8 mouse cellular contexts compared by ENCODE assay signal in the genomic region with DNA sequence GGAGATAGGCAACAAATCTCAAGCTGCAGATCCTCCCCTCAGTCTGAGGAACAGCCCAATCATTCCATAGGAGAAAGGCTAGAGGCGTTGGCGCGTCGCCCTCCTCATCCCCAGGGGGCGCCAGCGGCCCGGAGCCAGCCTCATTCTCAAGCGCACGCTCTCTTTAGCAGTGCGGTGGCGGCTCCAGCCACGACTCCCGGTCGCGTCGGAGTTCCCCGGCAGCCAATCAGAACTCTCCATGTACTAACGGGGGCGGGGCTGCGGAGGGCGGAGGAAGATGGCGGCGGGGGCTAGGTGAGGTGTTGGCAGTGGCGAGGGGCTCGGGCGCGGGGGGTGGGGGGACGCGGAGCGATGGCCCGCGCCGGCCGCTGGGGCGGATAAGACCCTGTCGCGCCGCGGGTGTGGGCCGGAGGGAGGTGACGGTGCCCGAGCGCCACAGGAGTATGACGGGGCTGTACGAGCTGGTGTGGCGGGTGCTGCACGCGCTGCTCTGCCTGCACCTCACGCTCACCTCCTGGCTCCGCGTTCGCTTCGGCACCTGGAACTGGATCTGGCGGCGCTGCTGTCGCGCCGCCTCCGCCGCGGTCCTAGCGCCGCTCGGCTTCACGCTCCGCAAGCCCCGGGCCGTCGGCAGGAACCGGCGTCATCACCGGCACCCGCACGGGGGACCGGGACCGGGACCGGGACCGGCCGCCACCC. TPM values are rescaled to one million over a fixed set of nuclear protein-coding genes. Genes with fewer than 3 reads are reported as not detected.
DNase-seq lines count a peak whose midpoint lies in the region; ATAC-seq and TF ChIP-seq lines count a peak whose summit lies in the region.

A gene (plus strand): TSS at position 249 of the 699 bp plus-strand sequence.

- H3K4me3 ChIP-seq in CH12.LX (replicated peaks in 1 of 3; ENCODE audit: low read depth in 2 of 3, low read length in 2 of 3, poor library complexity in 1 of 3) = peak within 1 kb of the TSS; percentile 86 to 99 (median 92)
- peak within 1 kb of the TSS; percentile 95 for H3K4me3 ChIP-seq in forebrain, embryonic 12.5 days (replicated peaks)
- peak within 1 kb of the TSS; percentile 95 for H3K4me3 ChIP-seq in heart, postnatal 0 days (ENCODE audit: low read depth, low read length)
- H3K4me3 ChIP-seq in liver, embryonic 16.5 days (ENCODE audit: low read depth, low read length) = peak within 1 kb of the TSS; percentile 83
- H3K4me3 ChIP-seq in neural tube, embryonic 13.5 days = peak within 1 kb of the TSS; percentile 88
- H3K4me3 ChIP-seq in testis, adult 2 months (ENCODE audit: control insufficient read depth, low read depth, low read length) = peak within 1 kb of the TSS; percentile 97

- 0 out of 2 replicates have a peak within 1 kb of the TSS, but pooled peaks have one; percentile 31 for H3K27ac ChIP-seq in CH12.LX (ENCODE audit: insufficient read depth, low read depth)
- H3K27ac ChIP-seq in forebrain, embryonic 12.5 days = peak within 1 kb of the TSS; percentile 93
- peak within 1 kb of the TSS; percentile 94 for H3K27ac ChIP-seq in heart, postnatal 0 days (ENCODE audit: low read depth)
- peak within 1 kb of the TSS; percentile 73 for H3K27ac ChIP-seq in liver, embryonic 16.5 days (ENCODE audit: low read length)
- peak within 1 kb of the TSS; percentile 96 for H3K27ac ChIP-seq in neural tube, embryonic 13.5 days (replicated peaks)
- H3K27ac ChIP-seq in testis, adult 2 months (ENCODE audit: control insufficient read depth, insufficient read depth, low read depth, low read length) = peak within 1 kb of the TSS; percentile 91

- peaks cover 31% of the 10 kb centered on the region for H3K79me2 ChIP-seq in CH12.LX (replicated peaks; ENCODE audit: control insufficient read depth, extremely low read depth, insufficient read depth, poor library complexity, severe bottlenecking)

- DNase-seq in CH12.LX (ENCODE audit: extremely low read depth) = peak; percentile 96
- DNase-seq in c-Kit-positive CD71-positive TER-119-negative erythroid progenitor cells, embryonic 14.5 days (ENCODE audit: low read depth) = peak; percentile 92
- DNase-seq in heart, postnatal 0 days (ENCODE audit: low spot score) = peak; percentile 99
- peak; percentile 97 to 98 for DNase-seq in kidney, postnatal 4 days

- TF ChIP-seq EP300 in CH12.LX (IDR thresholded peaks at IDR 0.05; ENCODE audit: low read length) = no peak
- peak; percentile 29; the same call in 1 of the 2 replicates for TF ChIP-seq EP300 in heart, postnatal 0 days (IDR thresholded peaks at IDR 0.05; ENCODE audit: low read depth)

- peak within 1 kb of the TSS; percentile 77 for H3K9ac ChIP-seq in CH12.LX (ENCODE audit: insufficient read depth, low read depth)
- peak within 1 kb of the TSS; percentile 91 for H3K9ac ChIP-seq in forebrain, embryonic 12.5 days
- peak within 1 kb of the TSS; percentile 88 for H3K9ac ChIP-seq in heart, postnatal 0 days (replicated peaks; ENCODE audit: low read depth, low read length)
- peak within 1 kb of the TSS; percentile 79 for H3K9ac ChIP-seq in liver, embryonic 16.5 days (ENCODE audit: low read depth, low read length)
- peak within 1 kb of the TSS; percentile 91 for H3K9ac ChIP-seq in neural tube, embryonic 13.5 days

- peak within 1 kb of the TSS; percentile 99 for H3K4me2 ChIP-seq in CH12.LX (ENCODE audit: insufficient read depth, low read depth, poor library complexity, severe bottlenecking)
- H3K4me2 ChIP-seq in forebrain, embryonic 12.5 days = peak within 1 kb of the TSS; percentile 76
- peak within 1 kb of the TSS; percentile 68 for H3K4me2 ChIP-seq in heart, postnatal 0 days (ENCODE audit: low read depth, low read length)
- H3K4me2 ChIP-seq in liver, embryonic 16.5 days (ENCODE audit: low read depth, low read length) = peak within 1 kb of the TSS; percentile 87
- peak within 1 kb of the TSS; percentile 82 for H3K4me2 ChIP-seq in neural tube, embryonic 13.5 days

- peak; percentile 83 for TF ChIP-seq POLR2A in CH12.LX (IDR thresholded peaks at IDR 0.05; ENCODE audit: low read depth, low read length)
- peak; percentile 69 for TF ChIP-seq POLR2A in testis, adult 2 months (IDR thresholded peaks at IDR 0.05; ENCODE audit: control insufficient read depth, low read depth, low read length)

- H3K36me3 ChIP-seq in CH12.LX (replicated peaks in 1 of 2; ENCODE audit: control insufficient read depth in 1 of 2, insufficient read depth in 1 of 2, low read length in 1 of 2) = peaks cover 0 to 19% of the 10 kb centered on the region in 2 experiments
- H3K36me3 ChIP-seq in forebrain, embryonic 12.5 days (replicated peaks) = no peaks in the 10 kb centered on the region
- H3K36me3 ChIP-seq in heart, postnatal 0 days (replicated peaks; ENCODE audit: control insufficient read depth, insufficient read depth, low read length) = no peaks in the 10 kb centered on the region
- H3K36me3 ChIP-seq in liver, embryonic 16.5 days (ENCODE audit: control insufficient read depth, insufficient read depth) = no peaks in the 10 kb centered on the region
- H3K36me3 ChIP-seq in neural tube, embryonic 13.5 days = no peaks in the 10 kb centered on the region
- H3K36me3 ChIP-seq in testis, adult 2 months (ENCODE audit: control insufficient read depth, insufficient read depth, low read length) = no peaks in the 10 kb centered on the region

- no peaks in the 10 kb centered on the region for H3K9me3 ChIP-seq in CH12.LX (replicated peaks; ENCODE audit: low read length)
- H3K9me3 ChIP-seq in forebrain, embryonic 12.5 days = no peaks in the 10 kb centered on the region
- no peaks in the 10 kb centered on the region for H3K9me3 ChIP-seq in heart, postnatal 0 days (replicated peaks; ENCODE audit: control insufficient read depth, low read length)
- H3K9me3 ChIP-seq in liver, embryonic 16.5 days (replicated peaks; ENCODE audit: control insufficient read depth, low read length) = no peaks in the 10 kb centered on the region
- H3K9me3 ChIP-seq in neural tube, embryonic 13.5 days = no peaks in the 10 kb centered on the region

- in situ Hi-C loops in CH12.LX (cut with MboI; ENCODE audit: low pct_ligation_motif_present, low pct_unique_long_range_greater_than_20kb, low sequenced_read_pairs) = no loop called here

- WGBS in forebrain, embryonic 12.5 days = under 1% methylated on average over 76 of the region's 79 CpGs
- under 1% methylated on average over 68 of the region's 79 CpGs for WGBS in heart, postnatal 0 days
- under 1% methylated on average over 73 of the region's 79 CpGs for WGBS in liver, embryonic 16.5 days (ENCODE audit: insufficient replicate concordance)
- under 1% methylated on average over 66 of the region's 79 CpGs for WGBS in neural tube, embryonic 13.5 days

- peaks cover 6 to 45% of the 10 kb centered on the region in 2 experiments; a peak in 3 of 4 replicates for H3K4me1 ChIP-seq in CH12.LX (ENCODE audit: control insufficient read depth in 1 of 2, insufficient read depth in 2 of 2)
- H3K4me1 ChIP-seq in forebrain, embryonic 12.5 days = peaks cover 22% of the 10 kb centered on the region
- peaks cover 37% of the 10 kb centered on the region for H3K4me1 ChIP-seq in heart, postnatal 0 days (ENCODE audit: control insufficient read depth, insufficient read depth)
- H3K4me1 ChIP-seq in liver, embryonic 16.5 days (ENCODE audit: control insufficient read depth, low read depth, low read length) = peaks cover 18% of the 10 kb centered on the region
- H3K4me1 ChIP-seq in neural tube, embryonic 13.5 days (replicated peaks) = peaks cover 42% of the 10 kb centered on the region
- H3K4me1 ChIP-seq in testis, adult 2 months (ENCODE audit: control insufficient read depth, insufficient read depth, low read length) = peaks cover 7% of the 10 kb centered on the region; the same call in 1 of the 2 replicates

- H3K27me3 ChIP-seq in CH12.LX (replicated peaks) = no peaks in the 10 kb centered on the region
- H3K27me3 ChIP-seq in forebrain, embryonic 12.5 days = peaks cover 6% of the 10 kb centered on the region; the same call in 1 of the 2 replicates
- H3K27me3 ChIP-seq in heart, postnatal 0 days (ENCODE audit: control insufficient read depth, insufficient read depth, low read length) = no peaks in the 10 kb centered on the region
- H3K27me3 ChIP-seq in liver, embryonic 16.5 days (ENCODE audit: control insufficient read depth, insufficient read depth, low read depth, low read length) = no peaks in the 10 kb centered on the region
- no peaks in the 10 kb centered on the region for H3K27me3 ChIP-seq in neural tube, embryonic 13.5 days
- no peaks in the 10 kb centered on the region for H3K27me3 ChIP-seq in testis, adult 2 months (ENCODE audit: control insufficient read depth, insufficient read depth, low read length)

- dilution Hi-C loops in CH12.LX (cut with MboI; ENCODE audit: extremely low pct_ligation_motif_present, extremely low pct_unique_long_range_greater_than_20kb, low sequenced_read_pairs) = no loop called here

- peak; percentile 99 for ATAC-seq in forebrain, embryonic 12.5 days (ENCODE audit: low FRiP score)
- peak; percentile 99 for ATAC-seq in heart, postnatal 0 days (ENCODE audit: insufficient read depth, low read depth)
- peak; percentile 97 for ATAC-seq in liver, embryonic 16.5 days (ENCODE audit: low read depth)
- ATAC-seq in neural tube, embryonic 13.5 days (ENCODE audit: low read depth) = peak; percentile 99

- TF ChIP-seq CTCF in CH12.LX (conservative IDR thresholded peaks at IDR 0.05 in 1 of 2, IDR thresholded peaks at IDR 0.05 in 1 of 2; ENCODE audit: low read depth in 2 of 2, low read length in 2 of 2) = peak; percentile 28 to 88; a peak in 2 of 4 replicates
- TF ChIP-seq CTCF in heart, postnatal 0 days (IDR thresholded peaks at IDR 0.05; ENCODE audit: low read depth) = peak; percentile 95
- peak; percentile 92; the same call in 1 of the 2 replicates for TF ChIP-seq CTCF in testis, adult 2 months (IDR thresholded peaks at IDR 0.05; ENCODE audit: control insufficient read depth, insufficient read depth, insufficient replicate concordance, low read depth, low read length)

- no peak; the same call in none of the 2 replicates for TF ChIP-seq RAD21 in CH12.LX (IDR thresholded peaks at IDR 0.05; ENCODE audit: low read depth, low read length)

TF ChIP-seq in CH12.LX, 34 proteins besides CTCF, POLR2A, EP300 and RAD21 (continues in another document):
- TF ChIP-seq GABPA (IDR thresholded peaks at IDR 0.05; ENCODE audit: insufficient replicate concordance, low read depth, low read length) (peak; percentile 94), TBP (conservative IDR thresholded peaks at IDR 0.05; ENCODE audit: low read depth, low read length) (no peak), IRF4 (IDR thresholded peaks at IDR 0.05; ENCODE audit: low read depth, low read length) (peak; percentile 78)

RNA-seq across cellular contexts. Expression of the gene that starts here (rescaled TPM):
- total RNA-seq in CH12.LX (2012; rRNA removed) (15.9 and 19.6 TPM in 2 replicates), CH12.LX (2014; rRNA removed) (27.9 TPM in 2 replicates)
- polyA plus RNA-seq in CH12.LX (2012; ENCODE audit: insufficient read length, low read depth) = 51.9 and 60.1 TPM in 2 replicates
- polyA plus RNA-seq in forebrain, embryonic 12.5 days (2016; fragmentation: Nextera tagmentation; extraction: Ambion mirVana) = 16.6 and 17.2 TPM in 2 replicates
- 8.0 and 11.6 TPM in 2 replicates for total RNA-seq in heart, postnatal 0 days (2014; rRNA removed; ENCODE audit: low replicate concordance)
- polyA plus RNA-seq in heart, postnatal 0 days (2015; fragmentation: Nextera tagmentation; extraction: Ambion mirVana) = 6.5 and 7.2 TPM in 2 replicates
- 4.1 and 4.3 TPM in 2 replicates for polyA plus RNA-seq in liver, embryonic 16.5 days (2015; fragmentation: Nextera tagmentation; extraction: Ambion mirVana)
- polyA plus RNA-seq in neural tube, embryonic 13.5 days (2015; fragmentation: Nextera tagmentation; extraction: Ambion mirVana) = 15.6 and 19.0 TPM in 2 replicates
- 7.3 and 8.3 TPM in 2 replicates for polyA plus RNA-seq in testis, adult 2 months (2012; rRNA removed)

Comparison
In these comparisons a context has a peak if more than half of its experiments do, and no peak if none do; other contexts are left out.
1. Peak in every context shown above with its lines: DNase-seq, ATAC-seq, H3K4me3 ChIP-seq and H3K27ac ChIP-seq.
2. H3K27ac ChIP-seq: peak in every context shown above with its lines; median percentile 96 in neural tube, embryonic 13.5 days; 94 in heart, postnatal 0 days; 93 in forebrain, embryonic 12.5 days; 91 in testis, adult 2 months; 73 in liver, embryonic 16.5 days; 31 in CH12.LX.